Mouse (Mus musculus) retina, embryonic 14.5 days (tissue): ENCODE results near the gene Shank2.

ENCODE experiments used
- DNase-seq: peaks from one replicate; pipeline ENCODE4 v3.0.0-alpha.2; 2015; ENCODE audit warnings: low spot score

The Shank2 gene

DNA sequence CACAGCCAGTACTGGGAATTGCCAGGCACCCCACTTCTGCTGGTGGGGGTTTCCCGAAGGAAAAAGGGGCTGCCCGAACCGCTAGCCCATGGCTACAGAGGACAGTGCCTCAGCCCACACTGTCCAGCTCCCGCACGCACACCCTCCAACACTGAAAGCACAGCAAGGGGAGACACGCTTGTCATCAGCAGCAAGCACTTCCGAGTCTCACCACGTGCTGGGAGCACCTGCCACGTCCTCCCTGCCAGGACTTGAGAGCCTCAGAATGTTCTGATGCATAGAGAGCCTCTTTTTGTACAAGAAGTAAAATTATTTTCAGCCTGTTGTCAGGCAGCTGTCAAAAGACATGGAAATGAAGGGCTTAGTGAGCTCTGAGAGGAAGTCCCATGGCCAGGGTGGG, 169.0 kb downstream of the Shank2 start:
- DNase-seq = no peak

DNA sequence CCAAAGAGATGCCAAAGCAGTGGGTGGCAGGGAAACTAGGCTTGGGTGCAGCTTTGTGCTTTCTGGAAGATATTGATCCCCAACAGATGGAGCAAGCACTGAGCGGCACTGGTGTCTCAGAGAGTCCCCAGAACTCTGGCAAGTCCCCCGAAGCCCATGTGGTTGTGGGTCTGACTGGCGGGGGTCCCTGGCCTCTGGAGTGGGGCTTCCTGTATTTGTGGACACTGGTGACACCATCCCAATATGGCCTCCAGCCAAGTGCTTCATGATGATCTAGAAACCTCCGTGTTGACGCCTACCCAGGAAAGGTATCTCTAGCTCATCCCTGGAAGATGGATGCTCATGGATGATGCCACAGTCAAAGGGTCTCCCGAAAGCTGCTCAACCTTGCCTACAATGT, 172.1 kb downstream of the Shank2 start:
- no peak for DNase-seq

GRCm38 (mm10) chr7:144174329-144174728, 172.6 kb downstream of the Shank2 start:
- DNase-seq = no peak

- peak; percentile 57 for DNase-seq
These were observed 173.3 kb downstream of the Shank2 start for GRCm38 (mm10) chr7:144175025-144175424.

DNA sequence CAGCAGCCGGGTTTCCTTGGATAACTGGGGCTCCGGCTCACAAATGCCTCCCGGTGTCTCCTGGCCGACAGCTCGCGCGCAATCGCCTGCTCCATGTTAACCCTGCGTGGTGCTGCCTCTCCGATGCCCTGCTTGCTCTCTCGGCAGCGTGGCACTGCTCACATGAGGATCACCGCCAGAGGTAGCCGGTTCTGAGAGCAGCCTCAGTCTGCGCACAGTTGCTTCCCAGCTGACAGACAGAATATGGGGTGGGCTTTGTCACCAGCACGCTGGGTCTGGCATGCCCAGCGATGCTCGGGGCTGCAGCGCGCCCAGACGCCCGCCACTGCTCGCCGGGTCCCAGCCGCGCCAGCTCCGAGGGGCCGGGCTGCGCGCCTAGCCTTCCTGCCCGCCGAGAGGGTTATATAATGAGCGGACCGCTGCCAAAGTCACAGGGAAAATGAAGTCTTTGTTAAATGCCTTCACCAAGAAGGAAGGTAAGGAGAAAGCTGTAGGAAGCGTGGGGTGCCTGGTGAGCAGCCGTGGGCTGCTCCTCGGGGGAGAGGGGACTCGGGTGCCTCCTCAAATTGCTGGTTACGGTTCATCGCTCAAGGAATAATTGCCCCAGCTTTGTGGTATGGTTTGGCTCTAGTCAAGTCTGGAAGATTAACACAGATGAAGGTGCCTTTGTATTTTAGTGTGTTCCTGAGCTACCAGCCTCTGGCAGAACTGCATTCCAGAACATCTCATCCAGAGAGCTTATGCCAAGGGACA, 173.9 kb downstream of the Shank2 start:
- peak; percentile 66 for DNase-seq

GRCm38 (mm10) chr7:144176234-144176730, 174.6 kb downstream of the Shank2 start:
- DNase-seq = no peak

- no peak for DNase-seq
These were observed 177.7 kb downstream of the Shank2 start for GRCm38 (mm10) chr7:144179436-144179835.

- peak; percentile 83 for DNase-seq
These were observed 179.2 kb downstream of the Shank2 start for GRCm38 (mm10) chr7:144180885-144181284.

DNA sequence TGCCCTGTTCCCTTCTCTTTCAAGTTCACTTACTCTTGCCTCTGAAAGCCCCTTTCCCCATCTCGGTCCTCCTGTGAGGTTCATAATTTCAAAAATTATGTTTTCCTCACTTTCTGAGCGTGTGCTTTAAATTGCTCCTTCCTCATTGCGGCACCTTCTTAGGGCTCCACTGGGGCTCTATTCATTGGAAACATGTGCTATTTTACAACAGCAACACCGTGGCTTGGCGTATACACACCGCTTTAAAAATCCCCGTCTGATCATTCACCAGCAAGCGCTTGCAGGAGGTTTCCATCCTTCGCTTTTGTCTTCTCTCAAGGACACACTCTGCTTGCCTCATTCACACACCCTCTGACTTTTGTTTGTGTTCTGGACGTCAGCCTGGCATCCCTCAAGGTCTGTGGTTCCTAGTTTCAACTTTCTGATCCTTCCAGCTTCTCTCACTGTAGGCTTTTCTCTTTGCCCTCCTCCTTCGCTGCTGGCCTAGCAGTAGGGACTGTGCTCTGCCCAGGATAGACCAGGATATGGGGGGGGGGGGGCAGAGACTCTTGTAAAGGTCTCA, 186.2 kb downstream of the Shank2 start:
- DNase-seq = no peak

DNA sequence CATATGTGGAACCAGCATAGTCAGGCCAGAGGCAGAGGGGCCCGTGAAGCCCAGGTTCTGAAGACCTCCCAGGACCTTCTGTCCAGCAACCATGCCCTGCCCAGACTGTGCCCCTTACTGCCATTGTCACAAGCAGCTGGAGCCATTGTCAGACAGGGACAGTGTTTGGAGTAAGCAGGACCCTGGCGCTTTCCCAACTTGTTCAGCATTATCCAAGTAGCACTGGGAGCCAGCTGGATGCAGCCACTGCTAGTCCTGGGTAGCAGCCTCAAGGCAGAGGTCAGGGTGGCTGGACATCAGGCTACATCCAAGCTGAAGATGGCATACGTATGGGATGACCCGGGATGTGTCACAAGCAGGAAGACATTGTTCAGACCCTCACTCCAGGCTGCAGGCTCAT, 187.7 kb downstream of the Shank2 start:
- DNase-seq = no peak

GRCm38 (mm10) chr7:144198491-144198890, 196.8 kb downstream of the Shank2 start:
- no peak for DNase-seq

GRCm38 (mm10) chr7:144202017-144202682, 200.4 kb downstream of the Shank2 start:
- DNase-seq = peak; percentile 13

DNA sequence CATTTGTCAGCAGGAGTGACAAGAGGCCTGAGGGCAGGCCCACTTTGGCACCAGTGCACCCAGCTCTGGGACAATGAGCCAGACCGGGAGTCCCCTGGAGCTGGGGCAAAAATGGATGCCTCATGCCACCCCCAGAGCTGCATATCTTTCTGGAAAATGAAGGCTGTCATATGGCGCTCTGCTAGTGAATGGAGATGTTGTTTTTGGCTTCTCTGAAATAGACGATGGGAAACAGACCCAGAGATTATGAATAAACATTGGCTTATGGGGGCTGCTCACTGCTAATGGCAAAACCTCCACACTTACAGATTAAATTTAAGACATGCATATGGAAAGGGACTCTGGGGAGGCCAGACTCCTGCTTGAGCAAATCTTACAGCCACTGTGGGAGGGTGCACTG, 202.6 kb downstream of the Shank2 start:
- DNase-seq = no peak

DNA sequence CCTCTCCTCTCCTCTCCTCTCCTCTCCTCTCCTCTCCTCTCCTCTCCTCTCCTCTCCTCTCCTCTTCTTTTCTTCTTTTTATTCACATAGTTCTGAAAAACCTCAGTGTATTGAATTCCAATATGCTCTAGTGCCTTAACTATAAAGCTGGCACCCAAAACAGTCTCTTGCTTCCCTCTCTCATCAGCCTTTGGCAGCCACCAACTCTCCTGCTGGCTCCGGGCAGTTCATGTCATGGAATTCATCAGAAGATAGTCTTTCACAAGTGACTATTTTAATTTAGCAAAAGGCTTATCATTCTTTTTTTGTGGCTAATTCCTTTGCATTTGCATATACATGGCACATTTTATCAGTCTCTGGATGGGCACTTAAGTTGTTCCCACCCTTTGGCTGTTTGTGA, 203.4 kb downstream of the Shank2 start:
- DNase-seq = no peak

DNA sequence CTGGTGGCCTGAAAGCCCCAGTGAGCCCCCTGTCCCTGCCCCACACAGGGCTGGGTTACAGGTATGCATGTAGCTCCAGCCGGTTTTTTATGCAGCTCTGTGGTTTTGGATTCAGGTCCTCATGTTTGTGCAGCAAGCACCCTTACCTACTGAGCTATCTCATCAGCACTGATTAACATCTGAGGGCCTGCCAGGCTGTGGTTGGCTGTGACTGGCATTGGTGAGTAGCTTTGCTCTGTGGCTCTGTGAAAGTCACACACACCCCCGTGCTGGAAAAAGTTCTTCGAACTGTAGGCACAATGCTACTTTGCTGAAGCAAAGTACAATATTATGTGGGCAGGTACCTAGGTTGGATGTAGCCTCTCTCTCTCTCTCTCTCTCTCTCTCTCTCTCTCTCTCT, 204.1 kb downstream of the Shank2 start:
- no peak for DNase-seq

DNA sequence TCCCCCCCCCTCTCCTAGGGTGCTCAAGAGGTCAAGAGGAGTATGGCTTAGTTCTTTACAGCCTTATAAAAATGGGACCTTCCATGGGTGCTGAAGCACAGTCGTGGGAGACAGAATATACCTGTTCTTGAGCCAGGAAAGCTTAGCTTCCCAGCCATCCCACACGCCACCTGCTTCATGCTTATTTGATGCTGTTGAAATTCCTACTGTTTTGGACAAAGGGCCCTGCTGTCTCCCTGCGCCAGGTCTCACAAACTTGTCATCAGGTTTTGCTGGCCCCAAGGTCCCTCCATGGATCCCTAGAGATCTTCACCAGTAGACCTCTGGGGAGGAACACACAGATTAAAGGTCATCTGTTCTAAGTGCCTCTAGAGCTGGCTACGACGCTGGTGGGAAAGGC, 204.5 kb downstream of the Shank2 start:
- DNase-seq = no peak

DNA sequence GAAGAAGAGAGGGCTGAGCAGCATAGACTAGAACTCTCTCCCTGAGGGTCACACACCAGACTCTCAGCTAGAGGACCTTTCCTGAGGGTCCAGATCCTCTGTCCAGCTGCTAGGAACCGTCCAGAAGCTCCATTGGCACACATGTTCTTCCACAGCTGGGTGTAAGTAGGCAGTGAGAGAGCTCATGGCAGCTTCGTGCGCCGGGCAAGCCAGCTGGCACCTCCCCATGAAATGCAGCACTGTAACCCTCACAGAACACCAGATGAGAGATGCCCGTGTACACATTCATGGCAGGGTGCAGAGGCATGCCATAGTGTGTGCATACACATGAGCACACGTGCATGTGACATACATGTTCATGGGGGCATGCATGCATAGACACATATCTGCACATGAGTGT, 205.4 kb downstream of the Shank2 start:
- no peak for DNase-seq

DNA sequence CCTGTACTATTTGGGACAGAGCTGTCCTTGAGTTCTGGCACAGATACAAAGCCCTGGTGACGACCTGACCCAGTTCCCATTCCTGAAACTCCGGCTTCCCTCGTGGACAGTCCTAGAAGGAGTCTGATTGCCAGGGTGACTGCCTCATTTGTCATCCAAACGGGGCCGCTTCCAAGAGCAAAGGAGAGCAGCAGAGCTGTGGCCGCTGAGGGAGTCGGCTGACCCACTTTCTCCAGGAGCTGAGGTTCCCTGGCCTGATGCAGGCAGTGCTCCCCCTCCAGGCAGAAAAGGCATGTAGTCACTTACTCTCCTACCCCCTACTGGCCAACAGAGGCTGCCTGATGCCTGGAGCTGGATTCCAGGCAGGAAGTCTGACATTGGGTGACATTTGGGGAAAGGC, 206.1 kb downstream of the Shank2 start:
- peak; percentile 90 for DNase-seq

- DNase-seq = no peak
These were observed 206.9 kb downstream of the Shank2 start for GRCm38 (mm10) chr7:144208628-144209027.

DNA sequence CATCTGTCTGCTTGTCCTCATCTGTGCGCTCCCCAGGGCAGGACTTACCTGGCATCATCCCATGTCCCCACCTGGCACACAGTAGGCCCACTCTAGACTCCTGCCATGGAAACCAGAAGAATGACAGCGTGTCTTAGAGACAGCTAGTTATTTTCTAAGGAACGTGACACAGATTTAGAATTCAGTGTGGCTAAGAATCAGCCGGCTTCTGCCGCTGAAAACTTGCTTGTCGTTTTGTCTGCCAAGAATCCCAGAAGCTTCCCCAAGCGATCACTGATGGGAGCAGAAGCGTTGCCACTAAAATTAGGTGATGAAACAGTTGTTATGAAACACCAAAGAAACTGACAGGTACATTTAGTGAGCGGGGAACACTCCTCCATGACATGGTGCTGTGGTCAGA, 208.8 kb downstream of the Shank2 start:
- no peak for DNase-seq

DNA sequence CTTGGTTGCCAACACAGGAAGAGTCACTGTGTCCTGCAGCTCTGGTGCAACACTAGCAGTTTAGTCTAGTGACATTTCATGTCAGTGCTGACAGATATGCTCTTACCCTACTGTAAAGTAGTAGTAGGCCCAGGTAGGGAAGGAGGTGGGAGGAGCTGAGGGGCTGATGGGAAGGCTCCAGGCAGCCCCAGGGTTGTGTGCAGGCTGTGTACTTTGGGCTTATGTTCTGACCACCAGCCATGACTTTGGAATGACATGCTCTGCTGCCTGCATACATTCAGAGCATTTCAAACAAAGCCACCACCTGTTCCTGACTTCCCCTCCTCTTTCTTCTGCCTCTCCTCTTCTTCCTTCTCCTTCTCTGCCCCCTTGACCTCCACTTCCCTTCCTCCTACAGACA, 211.0 kb downstream of the Shank2 start:
- no peak for DNase-seq

DNA sequence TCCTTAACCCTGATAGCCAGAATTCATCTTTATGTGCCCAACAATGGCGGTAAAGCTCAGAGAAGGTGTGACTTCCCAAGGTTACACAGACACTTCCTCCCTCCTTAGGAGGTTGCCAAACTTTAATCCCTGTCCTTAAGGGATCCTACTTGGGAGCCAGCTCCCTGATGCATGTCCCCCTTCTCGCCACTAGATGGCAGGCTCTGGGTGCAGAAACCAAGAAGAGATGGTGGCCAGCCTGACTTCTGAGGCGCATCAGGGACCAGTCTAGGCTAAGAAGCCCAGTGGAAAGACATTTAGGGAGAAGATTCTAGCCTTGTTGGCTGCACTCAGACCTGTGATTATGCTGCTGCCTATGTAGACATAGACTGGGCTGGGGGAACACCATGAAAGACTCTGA, 215.5 kb downstream of the Shank2 start:
- peak; percentile 84 for DNase-seq

DNA sequence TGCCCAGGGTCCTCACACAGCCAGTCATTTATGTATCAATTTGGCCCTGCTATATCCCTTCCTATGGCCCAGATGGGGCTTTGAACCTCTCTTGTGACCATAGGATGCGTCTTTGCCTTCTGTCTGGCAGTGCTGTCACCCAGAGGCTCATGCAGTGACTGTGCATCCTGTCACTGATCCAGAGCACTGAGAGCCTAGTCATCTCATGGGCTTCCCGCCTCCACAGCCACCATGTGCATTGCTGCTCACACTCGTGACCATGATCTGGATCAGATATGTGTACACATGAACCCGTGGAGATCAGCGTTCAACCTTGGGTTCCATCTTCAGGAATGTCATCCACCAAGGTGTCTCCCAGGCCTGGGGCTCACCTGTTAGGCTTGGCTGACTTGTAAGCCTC, 227.0 kb downstream of the Shank2 start:
- DNase-seq = no peak
